Mouse (Mus musculus) embryo, embryonic 10 days (tissue): ENCODE data around the gene Hoxb5.

Source experiments
- DNase-seq: peaks from one replicate; pipeline ENCODE4 v3.0.0-alpha.2; 2015; ENCODE audit warnings: low spot score

The Hoxb5 gene

GRCm38 (mm10) chr11:96353939-96354338 is 50.8 kb downstream of the Hoxb5 start:
- peak; percentile 61 for DNase-seq

- DNase-seq, result peak; percentile 86
Measured at GRCm38 (mm10) chr11:96354376-96354775, 51.2 kb downstream of the Hoxb5 start.

- DNase-seq, result no peak
Measured at GRCm38 (mm10) chr11:96354801-96355311, 51.7 kb downstream of the Hoxb5 start.
